Mouse (Mus musculus) hindbrain, embryonic 11.5 days (tissue): ENCODE measurements around the gene Tmod4. TPM values are rescaled to one million over a fixed set of nuclear protein-coding genes. Genes with fewer than 3 reads are reported as not detected.

Experiments
- ATAC-seq: fragments of 200-750 bp; cut with Nextera tagmentation; 2 replicates; pipeline ENCODE4 v1.8.0; 2017; ENCODE audit warnings: mild to moderate bottlenecking, moderate TSS enrichment, moderate library complexity; ENCODE audit not compliant: low FRiP score
- DNase-seq: peaks from one replicate; pipeline ENCODE4 v3.0.0-alpha.2; 2015; ENCODE audit warnings: low spot score
- H3K27ac ChIP-seq: fragments of 300-500 bp; sonication (generic); 2 replicates; pipeline ENCODE4 v1.5.1; 2014; ENCODE audit warnings: mild to moderate bottlenecking, low read depth, low read length
- H3K27me3 ChIP-seq: fragments of 300-500 bp; sonication (generic); 2 replicates; pipeline ENCODE4 v1.6.1; 2014; ENCODE audit warnings: mild to moderate bottlenecking, low read length, moderate library complexity, mixed read lengths; ENCODE audit not compliant: control insufficient read depth, insufficient read depth
- H3K36me3 ChIP-seq: fragments of 300-500 bp; sonication (generic); 2 replicates; pipeline ENCODE4 v1.6.1; 2014; ENCODE audit warnings: mild to moderate bottlenecking, low read length, moderate library complexity, mixed read lengths; ENCODE audit not compliant: control insufficient read depth, insufficient read depth
- H3K4me1 ChIP-seq: fragments of 300-500 bp; sonication (generic); replicated peaks from 2 replicates; pipeline ENCODE4 v1.6.1; 2014; ENCODE audit warnings: low read length, mixed read lengths; ENCODE audit not compliant: control insufficient read depth, insufficient read depth
- H3K4me2 ChIP-seq: fragments of 300-500 bp; sonication (generic); replicated peaks from 2 replicates; pipeline ENCODE4 v1.6.1; 2014; ENCODE audit warnings: mild to moderate bottlenecking, low read depth, low read length
- H3K4me3 ChIP-seq: fragments of 300-500 bp; sonication (generic); 2 replicates; pipeline ENCODE4 v1.5.1; 2014; ENCODE audit warnings: low read depth, low read length
- H3K9ac ChIP-seq: fragments of 300-500 bp; sonication (generic); 2 replicates; pipeline ENCODE4 v1.6.1; 2014; ENCODE audit warnings: low read depth, low read length
- H3K9me3 ChIP-seq: fragments of 300-500 bp; sonication (generic); 2 replicates; pipeline ENCODE4 v1.6.1; 2016; ENCODE audit warnings: low read length; ENCODE audit not compliant: control insufficient read depth
- WGBS: fragments of 180-500 bp; shearing (Covaris S2); extraction: QIAGEN DNeasy Blood & Tissue Kit; methylation state at CpG from one replicate; pipeline ENCODE4 v1.1.7; 2014; 5-methylcytosine and 5-hydroxymethylcytosine counted together
- polyA plus RNA-seq: library from polyadenylated mRNA; unstranded; fragments of >200 nt; fragmentation: Nextera tagmentation; extraction: Ambion mirVana; gene quantifications from 2 replicates; pipeline ENCODE4 v1.2.1, GENCODE M21; 2014

Gene Tmod4
- polyA plus RNA-seq, 1 experiment from 2014 or later: 1.1 TPM

DNA sequence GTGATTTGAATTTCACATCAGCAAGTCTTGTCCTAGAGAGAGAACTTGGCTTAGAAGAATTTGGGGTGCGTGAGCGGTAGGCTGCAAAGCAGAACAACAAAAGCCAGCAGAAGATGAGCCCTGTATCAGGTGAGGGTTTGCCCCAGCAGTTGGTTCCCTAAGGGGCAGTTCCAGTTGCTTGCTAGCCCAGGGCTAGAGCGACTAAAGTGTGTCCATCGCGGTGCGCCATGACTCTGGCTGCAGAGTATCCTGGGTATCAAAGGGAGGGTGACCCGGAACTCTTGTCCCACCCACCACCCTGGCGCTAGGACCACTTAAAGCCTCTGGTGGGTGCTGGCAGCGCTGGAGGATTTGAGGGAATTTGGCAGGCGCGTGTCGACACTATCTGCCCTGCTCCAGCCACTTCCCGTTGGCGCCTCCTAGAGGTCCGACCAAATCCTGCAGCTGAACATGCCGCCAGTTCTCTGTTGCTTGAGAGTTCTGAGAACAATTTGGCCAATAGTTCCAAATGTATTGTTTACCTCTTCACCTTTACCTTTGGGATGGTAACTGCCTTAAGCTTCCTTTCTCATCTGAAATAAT lies 49.8 kb downstream of the Tmod4 start:
- Histone ChIP-seq H3K9ac (no peak overlapping the region), H3K36me3 (peaks cover 14% of the 10 kb centered on the region), H3K27ac (no peak overlapping the region), H3K4me2 (no peak overlapping the region), H3K27me3 (peaks cover 43% of the 10 kb centered on the region), H3K9me3 (no peaks in the 10 kb centered on the region), H3K4me1 (peaks cover 2% of the 10 kb centered on the region; the same call in 1 of the 2 replicates), H3K4me3 (no peak overlapping the region; the same call in 1 of the 2 replicates)
- ATAC-seq: peak; percentile 48; the same call in 1 of the 2 replicates
- DNase-seq: peak; percentile 91
- 1% methylated on average over 16 of the region's 16 CpGs for WGBS

DNA sequence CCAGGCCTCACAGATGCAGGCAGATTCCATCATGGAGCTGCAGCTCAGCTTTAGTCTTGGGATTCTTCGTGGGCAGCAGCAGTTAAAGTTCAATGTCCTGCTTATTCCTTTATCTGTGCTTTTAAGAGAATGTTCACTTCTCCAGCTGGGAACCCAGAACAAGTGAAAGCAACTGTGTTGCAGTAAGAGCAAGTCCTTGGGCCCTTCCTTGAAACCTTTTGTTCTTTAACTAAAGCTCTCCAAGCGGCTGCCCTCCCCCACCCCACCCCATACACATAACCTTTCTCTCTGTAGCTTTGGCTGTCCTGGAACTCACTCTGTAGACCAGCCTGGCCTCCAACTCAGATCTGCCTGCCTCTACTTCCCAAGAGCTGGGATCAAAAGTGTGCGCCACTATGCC lies 52.2 kb downstream of the Tmod4 start:
- no peak overlapping the region for H3K27ac ChIP-seq
- H3K9ac ChIP-seq: no peak overlapping the region
- H3K27me3 ChIP-seq: peaks cover 23% of the 10 kb centered on the region
- no peak overlapping the region for H3K4me3 ChIP-seq
- 65% methylated on average over 3 of the region's 3 CpGs for WGBS
- no peak for DNase-seq
- peaks cover 2% of the 10 kb centered on the region; the same call in 1 of the 2 replicates for H3K4me1 ChIP-seq
- no peak for ATAC-seq
- no peaks in the 10 kb centered on the region for H3K9me3 ChIP-seq
- H3K4me2 ChIP-seq: no peak overlapping the region
- peaks cover 7% of the 10 kb centered on the region; the same call in 1 of the 2 replicates for H3K36me3 ChIP-seq

DNA sequence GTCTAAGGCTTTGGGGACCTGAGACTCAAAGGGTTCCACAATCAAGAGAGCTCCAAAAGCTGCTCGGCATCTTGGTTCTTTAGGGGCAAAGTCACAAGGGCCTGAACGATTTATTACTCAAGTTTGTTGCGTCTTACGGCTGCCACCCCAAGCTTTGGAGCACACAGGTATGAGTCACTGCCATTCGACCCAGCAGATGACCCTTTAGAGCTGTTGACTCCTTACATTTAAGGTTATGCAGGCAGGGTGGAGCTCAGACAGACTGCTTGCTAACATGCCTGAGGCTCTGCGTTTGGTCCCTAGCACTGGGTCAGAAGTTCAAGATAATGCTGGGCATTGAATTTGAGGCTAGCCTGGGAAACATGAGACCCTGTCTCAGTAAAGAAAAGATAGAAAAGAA lies 53.3 kb downstream of the Tmod4 start:
- Histone ChIP-seq H3K9me3 (no peaks in the 10 kb centered on the region), H3K27ac (no peak overlapping the region), H3K4me3 (no peak overlapping the region), H3K27me3 (peaks cover 12% of the 10 kb centered on the region), H3K36me3 (peaks cover 3% of the 10 kb centered on the region), H3K9ac (no peak overlapping the region), H3K4me2 (no peak overlapping the region), H3K4me1 (0 out of 2 replicates have a peak, but pooled peaks cover 2% of the 10 kb centered on the region)
- no peak for ATAC-seq
- no peak for DNase-seq
- 77% methylated on average over 6 of the region's 6 CpGs for WGBS

Other genes with a start within 250 kb of the Tmod4 start
- gene Psmb4, start 237.5 kb upstream of the Tmod4 start, polyA plus RNA-seq: 357 and 379 TPM in 2 replicates
- 6.9 and 7.4 TPM in 2 replicates for gene Selenbp1, start 191.4 kb upstream of the Tmod4 start, polyA plus RNA-seq
- 6.0 and 8.9 TPM in 2 replicates for gene Rfx5, start 170.4 kb upstream of the Tmod4 start, polyA plus RNA-seq
- 22.1 and 24.4 TPM in 2 replicates for gene Pi4kb, start 149.7 kb upstream of the Tmod4 start, polyA plus RNA-seq
- 21.2 and 29.6 TPM in 2 replicates for gene Zfp687, start 109.0 kb upstream of the Tmod4 start, polyA plus RNA-seq
- gene Psmd4, start 81.9 kb upstream of the Tmod4 start, polyA plus RNA-seq: 328 and 329 TPM in 2 replicates
- 14.1 and 15.0 TPM in 2 replicates for gene Pip5k1a, start 17.5 kb upstream of the Tmod4 start, polyA plus RNA-seq
- gene Vps72, start 13.5 kb upstream of the Tmod4 start, polyA plus RNA-seq: 232 and 236 TPM in 2 replicates
- 83.2 and 84.9 TPM in 2 replicates for gene Scnm1, start 9.5 kb downstream of the Tmod4 start, polyA plus RNA-seq
- 12.5 and 19.3 TPM in 2 replicates for gene Lysmd1, start 9.6 kb downstream of the Tmod4 start, polyA plus RNA-seq
- gene Tnfaip8l2, start 17.9 kb downstream of the Tmod4 start, polyA plus RNA-seq: 1.7 and 2.1 TPM in 2 replicates
- 22.6 and 27.0 TPM in 2 replicates for gene Sema6c, start 36.0 kb downstream of the Tmod4 start, polyA plus RNA-seq
- 6.1 and 9.7 TPM in 2 replicates for gene Gabpb2, start 93.4 kb downstream of the Tmod4 start, polyA plus RNA-seq
- gene Cdc42se1, start 104.3 kb downstream of the Tmod4 start, polyA plus RNA-seq: 110 and 117 TPM in 2 replicates
- 171 and 203 TPM in 2 replicates for gene Mllt11, start 107.7 kb downstream of the Tmod4 start, polyA plus RNA-seq
- 0.21 TPM in 1 of 2 replicates, not detected in the other for gene Gm128, start 117.1 kb downstream of the Tmod4 start, polyA plus RNA-seq
- 0.61 and 0.73 TPM in 2 replicates for gene Bnipl, start 126.7 kb downstream of the Tmod4 start, polyA plus RNA-seq
- gene Mindy1, start 156.9 kb downstream of the Tmod4 start, polyA plus RNA-seq: 42.2 and 46.5 TPM in 2 replicates
- 31.0 and 31.3 TPM in 2 replicates for gene Prune1, start 157.6 kb downstream of the Tmod4 start, polyA plus RNA-seq
- 1.6 and 2.1 TPM in 2 replicates for gene Anxa9, start 182.7 kb downstream of the Tmod4 start, polyA plus RNA-seq
- 101 and 105 TPM in 2 replicates for gene Cers2, start 190.3 kb downstream of the Tmod4 start, polyA plus RNA-seq
- 58.6 and 63.2 TPM in 2 replicates for gene Setdb1, start 232.7 kb downstream of the Tmod4 start, polyA plus RNA-seq